Mouse (Mus musculus): ENCODE measurements around the gene Fut11.
"Not testable (repeated sequence)": the region's sequence is repeated elsewhere in the genome, so short reads cannot be mapped to it uniquely, and the experiment has no call there.

The Fut11 gene

GRCm38 (mm10) chr14:20677906-20678305 is 16.9 kb upstream of the Fut11 start:
- no peak for DNase-seq

GRCm38 (mm10) chr14:20681742-20682141 is 13.0 kb upstream of the Fut11 start:
- DNase-seq = no peak

GRCm38 (mm10) chr14:20682498-20682897 is 12.3 kb upstream of the Fut11 start:
- peak; percentile 64 to 65 for DNase-seq

- DNase-seq = no peak
These were observed 8.2 kb upstream of the Fut11 start for GRCm38 (mm10) chr14:20686576-20686975.

- peak; percentile 29 to 35 for DNase-seq
These were observed 5.8 kb upstream of the Fut11 start for GRCm38 (mm10) chr14:20689009-20689408.

- no peak for DNase-seq
These were observed 3.0 kb upstream of the Fut11 start for GRCm38 (mm10) chr14:20691772-20692171.

- DNase-seq = no peak
These were observed 1.1 kb upstream of the Fut11 start for GRCm38 (mm10) chr14:20693589-20694101.

GRCm38 (mm10) chr14:20694185-20694883 is 434 bp upstream of the Fut11 start:
- DNase-seq = peak in 1 of 2 experiments; percentile 23

GRCm38 (mm10) chr14:20695761-20696520 is 1.2 kb downstream of the Fut11 start:
- DNase-seq = peak in 1 of 2 experiments; percentile 17

- peak; percentile 48 to 51 for DNase-seq
These were observed 2.2 kb downstream of the Fut11 start for GRCm38 (mm10) chr14:20696986-20697385.

GRCm38 (mm10) chr14:20698515-20698914 is 3.7 kb downstream of the Fut11 start:
- no peak for DNase-seq

- no peak for DNase-seq
These were observed 5.6 kb downstream of the Fut11 start for GRCm38 (mm10) chr14:20700362-20700761.

GRCm38 (mm10) chr14:20701554-20701953 is 6.8 kb downstream of the Fut11 start:
- no peak for DNase-seq

- no peak for DNase-seq
These were observed 7.5 kb downstream of the Fut11 start for GRCm38 (mm10) chr14:20702096-20702740.

- peak; percentile 86 to 88 for DNase-seq
These were observed 8.1 kb downstream of the Fut11 start, which contains the start of gene Chchd1 for GRCm38 (mm10) chr14:20702741-20703381. Chchd1 (plus strand) TSS chr14:20703006.

GRCm38 (mm10) chr14:20703461-20703860 is 8.7 kb downstream of the Fut11 start:
- DNase-seq = not testable (repeated sequence)

- DNase-seq = peak; percentile 79 to 82
These were observed 12.7 kb downstream of the Fut11 start, which contains the start of gene Zswim8 for GRCm38 (mm10) chr14:20707201-20708190. Zswim8 (plus strand) TSS chr14:20707552.

GRCm38 (mm10) chr14:20708239-20708638 is 13.5 kb downstream of the Fut11 start:
- no peak for DNase-seq

- DNase-seq = no peak
These were observed 19.1 kb downstream of the Fut11 start for GRCm38 (mm10) chr14:20713832-20714231.

- no peak for DNase-seq
These were observed 23.7 kb downstream of the Fut11 start for GRCm38 (mm10) chr14:20718443-20718842.

- no peak for DNase-seq
These were observed 25.0 kb downstream of the Fut11 start for GRCm38 (mm10) chr14:20719767-20720166.

All from B cell, adult 2 months (primary cell).